Mouse (Mus musculus): ENCODE results near the gene Celf1.

GRCm38 (mm10) chr2:90958856-90959255, 18.7 kb downstream of the Celf1 start:
- TF ChIP-seq CTCF (IDR thresholded peaks at IDR 0.05; ENCODE audit: extremely low read depth, insufficient read length, insufficient replicate concordance, low read depth, low read length) (no peak), POLR2A (IDR thresholded peaks at IDR 0.05; ENCODE audit: low read depth, low read length) (no peak)

Measured in small intestine, adult 2 months (tissue).